Mouse (Mus musculus) neural tube, embryonic 14.5 days (tissue): ENCODE results near the gene Cntnap1. TPM values are rescaled to one million over a fixed set of nuclear protein-coding genes. Genes with fewer than 3 reads are reported as not detected.

Experiments
- ATAC-seq: fragments of 200-750 bp; cut with Nextera tagmentation; 2 replicates; pipeline ENCODE4 v1.8.0; 2017; ENCODE audit warnings: low read depth, mild to moderate bottlenecking, moderate TSS enrichment, moderate library complexity
- H3K27ac ChIP-seq: fragments of 300-500 bp; sonication (generic); 2 replicates; pipeline ENCODE4 v1.5.1; 2014; ENCODE audit warnings: low read depth, mild to moderate bottlenecking, control low read depth, low read length, moderate library complexity, mixed read lengths
- H3K27me3 ChIP-seq: fragments of 300-500 bp; sonication (generic); 2 replicates; pipeline ENCODE4 v1.6.1; 2014; ENCODE audit warnings: low read length; ENCODE audit not compliant: control insufficient read depth, insufficient read depth
- H3K36me3 ChIP-seq: fragments of 300-500 bp; sonication (generic); 2 replicates; pipeline ENCODE4 v1.6.1; 2014; ENCODE audit warnings: low read length, mixed read lengths; ENCODE audit not compliant: control insufficient read depth, insufficient read depth
- H3K4me1 ChIP-seq: fragments of 300-500 bp; sonication (generic); 2 replicates; pipeline ENCODE4 v1.6.1; 2014; ENCODE audit warnings: low read length; ENCODE audit not compliant: control insufficient read depth, insufficient read depth
- H3K4me2 ChIP-seq: fragments of 300-500 bp; sonication (generic); 2 replicates; pipeline ENCODE4 v1.6.1; 2014; ENCODE audit warnings: mild to moderate bottlenecking, low read depth, low read length, control low read depth
- H3K4me3 ChIP-seq: fragments of 300-500 bp; sonication (generic); 2 replicates; pipeline ENCODE4 v1.5.1; 2014; ENCODE audit warnings: low read depth, low read length, control low read depth, mixed read lengths
- H3K9ac ChIP-seq: fragments of 300-500 bp; sonication (generic); replicated peaks from 2 replicates; pipeline ENCODE4 v1.6.1; 2014; ENCODE audit warnings: low read depth, mild to moderate bottlenecking, control low read depth, low read length, mixed read lengths
- H3K9me3 ChIP-seq: fragments of 300-500 bp; sonication (generic); 2 replicates; pipeline ENCODE4 v1.6.1; 2016; ENCODE audit warnings: low read length; ENCODE audit not compliant: control insufficient read depth
- WGBS: fragments of 180-500 bp; shearing (Covaris S2); extraction: QIAGEN DNeasy Blood & Tissue Kit; methylation state at CpG from one replicate; pipeline ENCODE4 v1.1.7; 2014; 5-methylcytosine and 5-hydroxymethylcytosine counted together
- polyA plus RNA-seq: library from polyadenylated mRNA; unstranded; fragments of >200 nt; fragmentation: Nextera tagmentation; extraction: Ambion mirVana; gene quantifications from 2 replicates; pipeline ENCODE4 v1.2.1, GENCODE M21; 2014

Cntnap1 gene
- polyA plus RNA-seq, 1 experiment from 2014 or later: 8.3 TPM

GRCm38 (mm10) chr11:101226065-101226701 is 55.9 kb downstream of the Cntnap1 start, which contains the start of gene Ezh1:
Gene Ezh1 (minus strand): TSS chr11:101226463.
- Histone ChIP-seq H3K4me2 (peak within 1 kb of the TSS; percentile 92), H3K9ac (peak within 1 kb of the TSS; percentile 76), H3K27me3 (no peaks in the 10 kb centered on the region), H3K4me1 (peaks cover 4% of the 10 kb centered on the region; the same call in 1 of the 2 replicates), H3K4me3 (peak within 1 kb of the TSS; percentile 82), H3K27ac (peak within 1 kb of the TSS; percentile 39), H3K9me3 (no peaks in the 10 kb centered on the region), H3K36me3 (no peaks in the 10 kb centered on the region)
- WGBS: 2% methylated on average over 52 of the region's 56 CpGs
- peak; percentile 96 for ATAC-seq

GRCm38 (mm10) chr11:101229361-101229900 is 59.1 kb downstream of the Cntnap1 start:
- WGBS: 31% methylated on average over 8 of the region's 8 CpGs
- H3K9ac ChIP-seq: no peak overlapping the region
- H3K27ac ChIP-seq: no peak overlapping the region
- no peaks in the 10 kb centered on the region for H3K36me3 ChIP-seq
- no peak overlapping the region for H3K4me3 ChIP-seq
- no peak for ATAC-seq
- H3K4me2 ChIP-seq: no peak overlapping the region
- H3K9me3 ChIP-seq: no peaks in the 10 kb centered on the region
- H3K4me1 ChIP-seq: peaks cover 4% of the 10 kb centered on the region; the same call in 1 of the 2 replicates
- no peaks in the 10 kb centered on the region; the same call in 1 of the 2 replicates for H3K27me3 ChIP-seq

DNA sequence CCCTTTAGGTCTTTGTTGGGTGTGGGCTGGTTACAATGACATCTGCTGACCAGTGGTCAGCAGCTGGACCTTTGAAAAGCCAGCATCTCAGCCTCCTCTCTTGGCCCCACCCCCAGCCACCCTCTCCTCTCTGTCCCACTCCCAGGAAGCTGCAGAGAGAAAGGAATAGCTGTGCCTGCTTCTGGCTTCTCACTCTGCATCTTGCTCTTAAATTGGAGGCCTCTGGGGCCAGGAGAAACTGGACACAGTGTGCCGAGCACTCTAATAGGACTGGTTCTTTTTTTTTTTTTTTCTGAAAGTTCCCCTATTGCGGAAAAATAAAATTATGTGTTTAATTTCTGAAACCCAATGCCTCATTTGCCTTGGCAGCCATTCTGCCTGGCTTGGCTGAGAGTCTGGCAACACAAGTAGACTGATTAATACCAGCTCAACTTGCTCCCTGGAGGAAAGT is 59.8 kb downstream of the Cntnap1 start:
- Histone ChIP-seq H3K4me2 (no peak overlapping the region), H3K27me3 (no peaks in the 10 kb centered on the region; the same call in 1 of the 2 replicates), H3K4me1 (peaks cover 4% of the 10 kb centered on the region; the same call in 1 of the 2 replicates), H3K27ac (no peak overlapping the region), H3K36me3 (no peaks in the 10 kb centered on the region), H3K9me3 (no peaks in the 10 kb centered on the region), H3K9ac (no peak overlapping the region), H3K4me3 (no peak overlapping the region)
- 20% methylated on average over 2 of the region's 2 CpGs for WGBS
- no peak for ATAC-seq

DNA sequence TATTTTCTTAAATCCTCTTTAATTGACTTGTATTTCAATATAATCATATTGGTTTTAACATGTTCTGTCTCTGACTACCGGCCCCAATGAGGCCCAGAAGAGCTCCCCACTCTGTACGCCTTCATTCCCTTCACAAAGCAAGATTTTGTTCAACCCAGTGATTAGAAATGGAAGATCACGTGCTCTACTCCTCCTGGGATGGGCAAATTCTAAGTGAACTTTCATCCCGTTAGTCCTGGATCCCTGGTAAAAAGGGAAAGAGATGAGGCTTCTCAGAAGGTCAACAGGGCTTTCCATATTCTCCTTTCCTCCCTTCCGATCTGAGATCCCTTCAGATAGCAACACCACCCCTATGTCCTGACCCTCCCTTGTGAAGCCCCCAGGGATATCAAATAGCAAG is 60.2 kb downstream of the Cntnap1 start:
- H3K9me3 ChIP-seq: no peaks in the 10 kb centered on the region
- H3K4me3 ChIP-seq: no peak overlapping the region
- no peaks in the 10 kb centered on the region for H3K36me3 ChIP-seq
- H3K9ac ChIP-seq: no peak overlapping the region
- no peak overlapping the region for H3K4me2 ChIP-seq
- no peaks in the 10 kb centered on the region; the same call in 1 of the 2 replicates for H3K27me3 ChIP-seq
- ATAC-seq: no peak
- H3K27ac ChIP-seq: peak overlapping the region; percentile 62; the same call in 1 of the 2 replicates
- peaks cover 2% of the 10 kb centered on the region; the same call in 1 of the 2 replicates for H3K4me1 ChIP-seq
- 26% methylated on average over 5 of the region's 5 CpGs for WGBS

DNA sequence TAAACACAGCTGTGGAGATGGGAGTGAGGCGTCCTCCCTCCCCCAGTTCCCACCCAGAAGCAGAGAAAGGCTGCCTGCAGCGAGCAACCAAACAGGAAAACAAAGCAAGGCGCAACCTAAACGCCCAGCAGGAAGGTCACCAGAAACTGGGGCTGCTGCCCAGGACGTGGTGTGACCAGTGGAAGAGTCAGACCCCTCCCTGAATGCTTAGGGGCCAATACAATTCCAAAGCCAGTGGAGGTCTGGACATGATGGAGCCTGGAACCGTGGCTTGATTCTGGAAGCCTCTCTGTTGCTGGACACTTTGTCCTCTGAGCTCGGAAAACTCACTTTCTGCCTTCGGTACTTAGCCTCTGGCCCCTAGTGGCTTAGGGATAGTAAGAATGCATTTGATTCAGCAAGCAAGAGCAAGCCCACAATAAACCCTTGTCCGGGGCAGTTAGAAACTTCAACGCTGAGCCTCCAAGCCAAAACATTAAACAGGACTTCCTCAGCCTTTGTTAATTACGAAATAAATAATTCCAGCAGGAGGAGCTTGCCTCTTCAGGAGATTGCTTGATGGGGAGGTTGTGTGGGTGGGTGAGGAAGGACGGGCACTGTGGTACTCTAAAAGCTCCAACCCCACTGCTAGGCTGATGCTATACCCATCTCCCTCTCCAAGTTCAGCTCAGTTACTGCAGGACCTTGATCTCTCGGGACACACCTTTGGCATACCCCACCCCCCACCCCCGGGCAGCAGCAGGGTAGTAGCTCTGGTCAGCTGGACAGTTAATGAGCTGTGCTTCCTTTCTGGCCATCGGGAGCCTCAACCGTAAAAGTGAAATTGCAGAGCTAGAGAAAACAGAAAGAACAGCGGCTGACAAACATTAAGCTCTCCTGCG is 60.9 kb downstream of the Cntnap1 start:
- Histone ChIP-seq H3K4me2 (peak overlapping the region; percentile 18; the same call in 1 of the 2 replicates), H3K9ac (no peak overlapping the region), H3K4me3 (no peak overlapping the region)

DNA sequence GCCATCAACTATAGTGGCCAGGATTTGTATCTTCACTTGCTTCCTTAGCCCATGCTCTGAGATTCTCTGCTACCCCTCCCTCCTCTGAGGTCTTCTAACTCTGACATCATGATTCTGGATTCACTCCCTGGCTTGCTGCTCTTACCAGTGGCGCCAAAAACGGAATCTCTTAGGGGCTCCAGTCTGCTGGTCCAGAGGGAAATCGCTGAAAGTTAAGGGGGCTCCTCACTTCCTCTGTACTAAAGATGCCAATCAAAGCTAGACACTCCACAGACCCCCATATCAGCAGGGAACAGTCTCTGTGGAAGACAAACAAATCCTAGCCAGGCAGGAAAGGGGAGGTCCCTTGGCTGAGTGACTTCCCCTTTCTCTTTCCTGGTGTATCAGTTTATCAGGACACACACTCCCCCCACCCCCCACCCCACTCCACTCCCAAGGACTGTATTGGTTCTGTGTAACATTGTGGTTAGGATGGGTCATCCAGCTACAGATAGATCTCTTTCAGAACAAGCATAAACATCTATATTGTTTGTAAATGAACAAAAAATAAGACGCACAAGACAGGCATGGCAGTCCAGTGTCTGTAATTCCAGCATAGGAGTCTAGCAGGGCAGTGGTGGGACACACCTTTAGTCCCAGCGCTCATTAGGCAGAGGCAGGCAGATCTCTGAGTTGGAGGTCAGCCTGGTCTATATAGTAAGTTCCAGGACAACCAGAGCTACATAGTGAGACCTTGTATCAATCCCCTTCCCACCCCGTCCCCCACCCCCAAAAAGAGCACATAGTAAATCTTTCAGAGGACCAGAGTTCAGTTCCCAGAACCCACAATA is 61.9 kb downstream of the Cntnap1 start:
- no peak overlapping the region for H3K4me2 ChIP-seq
- no peaks in the 10 kb centered on the region for H3K36me3 ChIP-seq
- H3K4me1 ChIP-seq: no peaks in the 10 kb centered on the region
- WGBS: 60% methylated on average over 6 of the region's 6 CpGs
- H3K9me3 ChIP-seq: no peaks in the 10 kb centered on the region
- no peak overlapping the region for H3K9ac ChIP-seq
- peak overlapping the region; percentile 62; the same call in 1 of the 2 replicates for H3K27ac ChIP-seq
- H3K4me3 ChIP-seq: no peak overlapping the region
- no peak for ATAC-seq
- H3K27me3 ChIP-seq: no peaks in the 10 kb centered on the region; the same call in 1 of the 2 replicates

More for the DNA sequence above, 60.9 kb downstream of the Cntnap1 start:
- Histone ChIP-seq H3K27me3 (no peaks in the 10 kb centered on the region; the same call in 1 of the 2 replicates), H3K36me3 (no peaks in the 10 kb centered on the region), H3K4me1 (no peaks in the 10 kb centered on the region), H3K27ac (peak overlapping the region; percentile 62), H3K9me3 (no peaks in the 10 kb centered on the region)
- 9% methylated on average over 18 of the region's 18 CpGs for WGBS
- ATAC-seq: no peak

DNA sequence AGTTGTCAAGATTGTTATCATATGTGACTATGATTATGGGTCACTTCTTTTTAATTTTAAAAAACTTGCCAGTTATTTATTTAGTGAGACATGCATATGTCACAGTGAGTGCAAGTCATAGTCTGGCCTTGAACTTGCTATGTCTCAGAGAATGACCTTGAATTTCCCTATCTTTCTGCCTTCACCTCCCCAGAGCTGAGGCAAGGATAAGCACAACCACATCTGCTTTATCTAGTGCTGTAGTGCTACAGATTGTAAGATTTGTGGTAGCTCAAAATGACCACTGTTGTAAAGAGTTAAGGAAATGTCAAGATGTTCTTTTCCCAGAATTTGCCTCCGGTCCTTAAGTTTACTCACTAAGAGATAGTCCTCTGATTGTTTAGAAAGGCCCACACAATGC is 62.9 kb downstream of the Cntnap1 start:
- Histone ChIP-seq H3K27ac (no peak overlapping the region), H3K27me3 (no peaks in the 10 kb centered on the region; the same call in 1 of the 2 replicates), H3K4me3 (no peak overlapping the region), H3K36me3 (no peaks in the 10 kb centered on the region), H3K4me2 (no peak overlapping the region), H3K9ac (no peak overlapping the region), H3K4me1 (no peaks in the 10 kb centered on the region), H3K9me3 (no peaks in the 10 kb centered on the region)
- 81% methylated on average over 1 of the region's 1 CpGs for WGBS
- no peak for ATAC-seq

DNA sequence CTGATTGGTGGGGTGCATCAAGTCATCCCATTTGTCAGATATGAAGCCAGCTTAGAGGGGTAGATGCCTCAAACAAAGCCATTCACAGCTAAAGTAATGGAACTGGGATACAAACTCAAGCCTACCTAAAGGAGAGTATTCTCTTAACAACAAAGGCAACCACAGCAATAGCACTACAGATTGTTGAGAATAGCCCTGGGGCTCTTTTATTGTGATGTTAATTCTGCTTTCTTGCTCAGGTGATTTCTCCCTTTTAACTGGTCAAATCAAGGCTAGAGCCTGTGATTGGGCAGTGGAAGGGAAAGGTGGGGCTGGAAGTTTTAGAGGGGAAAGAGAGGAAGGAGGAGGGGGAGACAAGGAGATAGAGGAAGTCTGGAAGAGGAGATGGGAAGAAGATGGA is 63.8 kb downstream of the Cntnap1 start:
- Histone ChIP-seq H3K4me2 (no peak overlapping the region), H3K36me3 (no peaks in the 10 kb centered on the region), H3K4me3 (no peak overlapping the region), H3K9me3 (no peaks in the 10 kb centered on the region), H3K27me3 (no peaks in the 10 kb centered on the region; the same call in 1 of the 2 replicates), H3K9ac (no peak overlapping the region), H3K27ac (no peak overlapping the region), H3K4me1 (no peaks in the 10 kb centered on the region)
- no peak for ATAC-seq
